Mouse (Mus musculus) embryonic facial prominence, embryonic 13.5 days (tissue): Measurements from ENCODE around the gene Arhgef3. TPM values are rescaled to one million over a fixed set of nuclear protein-coding genes. Genes with fewer than 3 reads are reported as not detected.

Experiments used
- ATAC-seq: fragments of 200-750 bp; cut with Nextera tagmentation; 2 replicates; pipeline ENCODE4 v1.8.0; 2017; ENCODE audit warnings: low read depth; ENCODE audit not compliant: insufficient number of reproducible peaks, insufficient read depth, low FRiP score, low TSS enrichment
- H3K27ac ChIP-seq: fragments of 300-500 bp; sonication (generic); 2 replicates; pipeline ENCODE4 v1.5.1; 2015; ENCODE audit warnings: moderate library complexity, mild to moderate bottlenecking, inconsistent platforms
- H3K27me3 ChIP-seq: fragments of 300-500 bp; sonication (generic); 2 replicates; pipeline ENCODE4 v1.6.1; 2015; ENCODE audit warnings: mild to moderate bottlenecking, inconsistent platforms
- H3K36me3 ChIP-seq: fragments of 300-500 bp; sonication (generic); 2 replicates; pipeline ENCODE4 v1.6.1; 2015; ENCODE audit warnings: mild to moderate bottlenecking, inconsistent platforms
- H3K4me1 ChIP-seq: fragments of 300-500 bp; sonication (generic); 2 replicates; pipeline ENCODE4 v1.6.1; 2015; ENCODE audit warnings: inconsistent platforms
- H3K4me2 ChIP-seq: fragments of 300-500 bp; sonication (generic); 2 replicates; pipeline ENCODE4 v1.6.1; 2015; ENCODE audit warnings: moderate library complexity, mild to moderate bottlenecking, inconsistent platforms
- H3K4me3 ChIP-seq: fragments of 300-500 bp; sonication (generic); 2 replicates; pipeline ENCODE4 v1.5.1; 2015; ENCODE audit warnings: mild to moderate bottlenecking, inconsistent platforms
- H3K9ac ChIP-seq: fragments of 300-500 bp; sonication (generic); 2 replicates; pipeline ENCODE4 v1.6.1; 2015; ENCODE audit warnings: mild to moderate bottlenecking, inconsistent platforms
- H3K9me3 ChIP-seq: fragments of 300-500 bp; sonication (generic); 2 replicates; pipeline ENCODE4 v1.6.1; 2016; ENCODE audit warnings: inconsistent platforms
- WGBS: fragments of 180-500 bp; shearing (Covaris S2); methylation state at CpG from one replicate; pipeline ENCODE4 v1.1.7; 2015; ENCODE audit warnings: mixed read lengths; 5-methylcytosine and 5-hydroxymethylcytosine counted together
- polyA plus RNA-seq: library from polyadenylated mRNA; unstranded; fragments of >200 nt; fragmentation: Nextera tagmentation; extraction: Ambion mirVana; gene quantifications from 2 replicates; pipeline ENCODE4 v1.2.1, GENCODE M21; 2015

Arhgef3 gene
- polyA plus RNA-seq, 1 experiment from 2014 or later, result 12.8 TPM

- Histone ChIP-seq H3K4me1 (0 out of 2 replicates have a peak, but pooled peaks cover 2% of the 10 kb centered on the region), H3K27me3 (no peaks in the 10 kb centered on the region), H3K36me3 (peaks cover 17% of the 10 kb centered on the region), H3K27ac (no peak overlapping the region), H3K9ac (no peak overlapping the region), H3K4me3 (no peak overlapping the region), H3K4me2 (no peak overlapping the region), H3K9me3 (no peaks in the 10 kb centered on the region)
- WGBS, result 67% methylated on average over 5 of the region's 5 CpGs
- ATAC-seq, result no peak
These were observed 33.0 kb upstream of the Arhgef3 start for GRCm38 (mm10) chr14:27081536-27082275.

- no peak overlapping the region for H3K4me3 ChIP-seq
- no peaks in the 10 kb centered on the region for H3K27me3 ChIP-seq
- no peak overlapping the region for H3K9ac ChIP-seq
- 76% methylated on average over 5 of the region's 5 CpGs for WGBS
- no peak for ATAC-seq
- no peaks in the 10 kb centered on the region for H3K9me3 ChIP-seq
- peaks cover 43% of the 10 kb centered on the region for H3K36me3 ChIP-seq
- H3K4me1 ChIP-seq, result 0 out of 2 replicates have a peak, but pooled peaks cover 5% of the 10 kb centered on the region
- H3K4me2 ChIP-seq, result no peak overlapping the region
- H3K27ac ChIP-seq, result no peak overlapping the region
These were observed 29.2 kb upstream of the Arhgef3 start for GRCm38 (mm10) chr14:27085471-27085870.

- no peaks in the 10 kb centered on the region for H3K9me3 ChIP-seq
- peaks cover 43% of the 10 kb centered on the region for H3K36me3 ChIP-seq
- no peak overlapping the region for H3K4me3 ChIP-seq
- no peak overlapping the region for H3K4me2 ChIP-seq
- ATAC-seq, result no peak
- no peak overlapping the region for H3K9ac ChIP-seq
- 0 out of 2 replicates have a peak overlapping the region, but pooled peaks have one; percentile 11 for H3K27ac ChIP-seq
- H3K4me1 ChIP-seq, result 0 out of 2 replicates have a peak, but pooled peaks cover 5% of the 10 kb centered on the region
- no peaks in the 10 kb centered on the region for H3K27me3 ChIP-seq
- 40% methylated on average over 4 of the region's 4 CpGs for WGBS
These were observed 28.7 kb upstream of the Arhgef3 start for GRCm38 (mm10) chr14:27085999-27086398.

GRCm38 (mm10) chr14:27094247-27094646 is 20.5 kb upstream of the Arhgef3 start:
- Histone ChIP-seq H3K4me1 (no peaks in the 10 kb centered on the region), H3K27ac (no peak overlapping the region), H3K36me3 (peaks cover 52% of the 10 kb centered on the region), H3K4me3 (no peak overlapping the region), H3K4me2 (no peak overlapping the region), H3K9me3 (no peaks in the 10 kb centered on the region), H3K27me3 (no peaks in the 10 kb centered on the region), H3K9ac (no peak overlapping the region)
- WGBS, result 63% methylated on average over 5 of the region's 5 CpGs
- no peak for ATAC-seq

- Histone ChIP-seq H3K9ac (no peak overlapping the region), H3K4me2 (no peak overlapping the region), H3K36me3 (peaks cover 63% of the 10 kb centered on the region), H3K9me3 (no peaks in the 10 kb centered on the region), H3K27me3 (no peaks in the 10 kb centered on the region), H3K27ac (no peak overlapping the region), H3K4me1 (no peaks in the 10 kb centered on the region), H3K4me3 (no peak overlapping the region)
- ATAC-seq, result no peak
- 75% methylated on average over 9 of the region's 9 CpGs for WGBS
These were observed 18.6 kb upstream of the Arhgef3 start for GRCm38 (mm10) chr14:27096133-27096532.

GRCm38 (mm10) chr14:27096779-27097178 is 17.9 kb upstream of the Arhgef3 start:
- 20% methylated on average over 3 of the region's 3 CpGs for WGBS
- Histone ChIP-seq H3K9me3 (no peaks in the 10 kb centered on the region), H3K9ac (no peak overlapping the region), H3K4me1 (no peaks in the 10 kb centered on the region), H3K4me2 (no peak overlapping the region), H3K4me3 (no peak overlapping the region), H3K36me3 (peaks cover 69% of the 10 kb centered on the region), H3K27me3 (no peaks in the 10 kb centered on the region), H3K27ac (no peak overlapping the region)
- ATAC-seq, result no peak

- WGBS, result 73% methylated on average over 7 of the region's 7 CpGs
- no peak for ATAC-seq
- H3K36me3 ChIP-seq, result peaks cover 52% of the 10 kb centered on the region
These were observed 13.0 kb upstream of the Arhgef3 start for GRCm38 (mm10) chr14:27101735-27102134.

GRCm38 (mm10) chr14:27102720-27103119 is 12.0 kb upstream of the Arhgef3 start:
- no peak overlapping the region for H3K4me2 ChIP-seq
- no peak overlapping the region for H3K9ac ChIP-seq
- WGBS, result 60% methylated on average over 6 of the region's 6 CpGs
- ATAC-seq, result no peak
- no peaks in the 10 kb centered on the region for H3K27me3 ChIP-seq
- no peak overlapping the region for H3K4me3 ChIP-seq
- no peak overlapping the region; the same call in 1 of the 2 replicates for H3K27ac ChIP-seq
- no peaks in the 10 kb centered on the region for H3K9me3 ChIP-seq
- peaks cover 53% of the 10 kb centered on the region for H3K36me3 ChIP-seq
- peaks cover 16% of the 10 kb centered on the region for H3K4me1 ChIP-seq

More at GRCm38 (mm10) chr14:27101735-27102134, 13.0 kb upstream of the Arhgef3 start:
- H3K27ac ChIP-seq, result no peak overlapping the region
- no peaks in the 10 kb centered on the region for H3K9me3 ChIP-seq
- H3K27me3 ChIP-seq, result no peaks in the 10 kb centered on the region
- H3K4me3 ChIP-seq, result no peak overlapping the region
- no peak overlapping the region for H3K9ac ChIP-seq
- no peak overlapping the region for H3K4me2 ChIP-seq
- H3K4me1 ChIP-seq, result peaks cover 16% of the 10 kb centered on the region

GRCm38 (mm10) chr14:27105731-27106457 is 8.8 kb upstream of the Arhgef3 start:
- ATAC-seq, result no peak

GRCm38 (mm10) chr14:27108748-27109504 is 5.8 kb upstream of the Arhgef3 start:
- WGBS, result 67% methylated on average over 6 of the region's 6 CpGs
- peaks cover 8% of the 10 kb centered on the region; the same call in 1 of the 2 replicates for H3K27me3 ChIP-seq
- H3K4me1 ChIP-seq, result peaks cover 8% of the 10 kb centered on the region
- no peak for ATAC-seq
- no peaks in the 10 kb centered on the region for H3K9me3 ChIP-seq
- H3K27ac ChIP-seq, result no peak overlapping the region; the same call in 1 of the 2 replicates
- H3K4me2 ChIP-seq, result no peak overlapping the region
- H3K4me3 ChIP-seq, result no peak overlapping the region
- peaks cover 7% of the 10 kb centered on the region; the same call in 1 of the 2 replicates for H3K36me3 ChIP-seq
- no peak overlapping the region for H3K9ac ChIP-seq

More at GRCm38 (mm10) chr14:27105731-27106457, 8.8 kb upstream of the Arhgef3 start:
- H3K36me3 ChIP-seq, result peaks cover 26% of the 10 kb centered on the region
- H3K9me3 ChIP-seq, result no peaks in the 10 kb centered on the region
- no peak overlapping the region for H3K9ac ChIP-seq
- H3K4me3 ChIP-seq, result no peak overlapping the region
- peak overlapping the region; percentile 51; the same call in 1 of the 2 replicates for H3K27ac ChIP-seq
- 56% methylated on average over 12 of the region's 12 CpGs for WGBS
- H3K4me2 ChIP-seq, result no peak overlapping the region
- peaks cover 16% of the 10 kb centered on the region for H3K4me1 ChIP-seq
- H3K27me3 ChIP-seq, result no peaks in the 10 kb centered on the region

GRCm38 (mm10) chr14:27115275-27115660 is 569 bp downstream of the Arhgef3 start:
- H3K9ac ChIP-seq, result 0 out of 2 replicates have a peak overlapping the region, but pooled peaks have one; percentile 76
- 15% methylated on average over 11 of the region's 11 CpGs for WGBS
- no peaks in the 10 kb centered on the region for H3K9me3 ChIP-seq
- H3K36me3 ChIP-seq, result no peaks in the 10 kb centered on the region
- peak overlapping the region; percentile 98 for H3K4me2 ChIP-seq
- peaks cover 27% of the 10 kb centered on the region for H3K27me3 ChIP-seq
- peaks cover 14% of the 10 kb centered on the region; the same call in 1 of the 2 replicates for H3K4me1 ChIP-seq
- ATAC-seq, result no peak
- peak overlapping the region; percentile 65 for H3K4me3 ChIP-seq
- H3K27ac ChIP-seq, result no peak overlapping the region
